Mouse (Mus musculus) C2C12 (cell line): ENCODE results near the gene Clpp.

Experiments used
- CEBPB ChIP-seq: IDR thresholded peaks from one replicate; pipeline ENCODE4 v1.6.1; 2011; ENCODE audit warnings: low read depth, mild to moderate bottlenecking, control low read depth, moderate library complexity
- CTCF ChIP-seq: IDR thresholded peaks from one replicate; pipeline ENCODE4 v1.5.1; 2011; ENCODE audit not compliant: control insufficient read depth, insufficient read depth, insufficient read length
- FOSL1 ChIP-seq: IDR thresholded peaks from one replicate; pipeline ENCODE4 v1.8.0; 2011; ENCODE audit warnings: mild to moderate bottlenecking, low read length; ENCODE audit not compliant: poor library complexity, insufficient read depth, severe bottlenecking
- MAX ChIP-seq: IDR thresholded peaks from one replicate; pipeline ENCODE4 v1.6.1; 2011; ENCODE audit warnings: mild to moderate bottlenecking, control low read depth
- MYOD1 ChIP-seq: IDR thresholded peaks from one replicate; pipeline ENCODE4 v1.6.1; 2011; ENCODE audit warnings: low read depth; ENCODE audit not compliant: control insufficient read depth, insufficient read length
- MYOG ChIP-seq: IDR thresholded peaks from one replicate; pipeline ENCODE4 v1.6.1; 2011; ENCODE audit not compliant: control insufficient read depth, insufficient read length; ENCODE audit errors: extremely low read depth
- USF1 ChIP-seq: IDR thresholded peaks from one replicate; pipeline ENCODE4 v1.6.1; 2011; ENCODE audit warnings: low read depth, mild to moderate bottlenecking, control low read depth, moderate library complexity

- TF ChIP-seq CEBPB, result no peak
- no peak for TF ChIP-seq CTCF
- no peak for TF ChIP-seq MAX
- TF ChIP-seq MYOG, result no peak
- TF ChIP-seq FOSL1, result no peak
- no peak for TF ChIP-seq MYOD1
- TF ChIP-seq USF1, result no peak
Observed at GRCm38 (mm10) chr17:57012245-57012795, 22.2 kb downstream of the Clpp start.
